Mouse (Mus musculus) MEL (cell line): ENCODE results near the gene Ticam1. TPM values are rescaled to one million over a fixed set of nuclear protein-coding genes. Genes with fewer than 3 reads are reported as not detected.

Experiments
- DNase-seq: peaks from one replicate; pipeline ENCODE4 v3.0.0; 2011; ENCODE audit warnings: low read depth, low spot score
- H3K27ac ChIP-seq: 2 replicates; pipeline ENCODE4 v1.5.1; 2012; ENCODE audit warnings: low read depth, mild to moderate bottlenecking, control low read depth, low read length, moderate library complexity; ENCODE audit not compliant: control insufficient read depth
- H3K27me3 ChIP-seq, 2 experiments: fragments of 150-350 bp in 1 of 2; sonication (generic) in 1 of 2; 2 replicates each; pipeline ENCODE4 v1.6.1; 2012; ENCODE audit warnings: low read length in 2 of 2, mild to moderate bottlenecking in 2 of 2, improper control_type of control experiment in 1 of 2, moderate library complexity in 1 of 2; ENCODE audit not compliant: insufficient read depth in 2 of 2, control insufficient read depth in 1 of 2
- H3K36me3 ChIP-seq, 2 experiments: 2 replicates each; pipeline ENCODE4 v1.6.1; 2012 to 2014; ENCODE audit warnings: low read length in 2 of 2, improper control_type of control experiment in 1 of 2, inconsistent platforms in 1 of 2, mild to moderate bottlenecking in 1 of 2; ENCODE audit not compliant: insufficient read depth in 2 of 2, control insufficient read depth in 1 of 2
- H3K4me1 ChIP-seq, 2 experiments: fragments of 150-350 bp in 1 of 2; sonication (generic) in 1 of 2; 2 replicates each; pipeline ENCODE4 v1.6.1; 2012; ENCODE audit warnings: low read length in 2 of 2, improper control_type of control experiment in 1 of 2, mild to moderate bottlenecking in 1 of 2; ENCODE audit not compliant: insufficient read depth in 2 of 2, control insufficient read depth in 1 of 2
- H3K4me3 ChIP-seq, 2 experiments: fragments of 150-350 bp in 1 of 2; sonication (generic) in 1 of 2; 2 replicates each; pipeline ENCODE4 v1.5.1; 2012; ENCODE audit warnings: low read depth in 2 of 2, low read length in 2 of 2, mild to moderate bottlenecking in 2 of 2, moderate library complexity in 2 of 2, control low read depth in 1 of 2, improper control_type of control experiment in 1 of 2; ENCODE audit not compliant: control insufficient read depth in 1 of 2, insufficient read depth in 1 of 2
- H3K79me2 ChIP-seq: 2 replicates; pipeline ENCODE4 v1.6.1; 2012; ENCODE audit warnings: mild to moderate bottlenecking, low read length, moderate library complexity; ENCODE audit not compliant: control insufficient read depth, poor library complexity, insufficient read depth
- H3K9ac ChIP-seq: 2 replicates; pipeline ENCODE4 v1.6.1; 2012; ENCODE audit warnings: low read depth, mild to moderate bottlenecking, control low read depth, low read length, moderate library complexity; ENCODE audit not compliant: control insufficient read depth, poor library complexity, severe bottlenecking
- H3K9me3 ChIP-seq: fragments of 150-350 bp; sonication (generic); replicated peaks from 2 replicates; pipeline ENCODE4 v1.6.1; 2012; ENCODE audit warnings: mild to moderate bottlenecking, low read length, improper control_type of control experiment, moderate library complexity; ENCODE audit not compliant: insufficient read depth
- BHLHE40 ChIP-seq: IDR thresholded peaks from 2 replicates; pipeline ENCODE4 v1.6.1; 2012; ENCODE audit warnings: low read depth, mild to moderate bottlenecking, inconsistent platforms, low read length, improper control_type of control experiment, borderline replicate concordance
- CHD1 ChIP-seq: IDR thresholded peaks from 2 replicates; pipeline ENCODE4 v1.6.1; 2012; ENCODE audit warnings: low read depth, mild to moderate bottlenecking, inconsistent platforms, low read length, improper control_type of control experiment
- CTCF ChIP-seq, 3 experiments: IDR thresholded peaks in 2 of 3; conservative IDR thresholded peaks in 1 of 3; 2 replicates each; pipeline ENCODE4 v1.5.1; 2011 to 2012; ENCODE audit warnings: low read length in 3 of 3, low read depth in 2 of 3, mild to moderate bottlenecking in 2 of 3, improper control_type of control experiment in 1 of 3, inconsistent platforms in 1 of 3, mixed read lengths in 1 of 3, moderate library complexity in 1 of 3; ENCODE audit not compliant: control insufficient read depth in 1 of 3, insufficient read depth in 1 of 3, poor library complexity in 1 of 3, severe bottlenecking in 1 of 3
- E2F4 ChIP-seq: IDR thresholded peaks from 2 replicates; pipeline ENCODE4 v1.6.1; 2011; ENCODE audit warnings: low read depth, low read length, improper control_type of control experiment, borderline replicate concordance
- ELF1 ChIP-seq: IDR thresholded peaks from 2 replicates; pipeline ENCODE4 v1.6.1; 2014; ENCODE audit warnings: low read depth, mild to moderate bottlenecking, inconsistent platforms, low read length, improper control_type of control experiment, moderate library complexity
- EP300 ChIP-seq, 2 experiments: IDR thresholded peaks; 2 replicates each; pipeline ENCODE4 v1.6.1; 2011; ENCODE audit warnings: improper control_type of control experiment in 2 of 2, low read length in 2 of 2, low read depth in 1 of 2, mild to moderate bottlenecking in 1 of 2
- ETS1 ChIP-seq: IDR thresholded peaks from 2 replicates; pipeline ENCODE4 v1.6.1; 2012; ENCODE audit warnings: low read depth, mild to moderate bottlenecking, inconsistent platforms, low read length, improper control_type of control experiment, moderate library complexity
- GABPA ChIP-seq: IDR thresholded peaks from 2 replicates; pipeline ENCODE4 v1.6.1; 2012; ENCODE audit warnings: low read depth, mild to moderate bottlenecking, inconsistent platforms, low read length, improper control_type of control experiment, moderate library complexity
- GATA1 ChIP-seq: IDR thresholded peaks from 2 replicates; pipeline ENCODE4 v1.6.1; 2011; ENCODE audit warnings: low read depth, low read length, improper control_type of control experiment
- HCFC1 ChIP-seq: IDR thresholded peaks from 2 replicates; pipeline ENCODE4 v1.6.1; 2012; ENCODE audit warnings: low read depth, mild to moderate bottlenecking, inconsistent platforms, low read length, improper control_type of control experiment, moderate library complexity
- KAT2A ChIP-seq: conservative IDR thresholded peaks from 2 replicates; pipeline ENCODE4 v1.6.1; 2012; ENCODE audit warnings: low read depth, low read length, improper control_type of control experiment, inconsistent platforms
- MAFK ChIP-seq: IDR thresholded peaks from 2 replicates; pipeline ENCODE4 v1.6.1; 2011; ENCODE audit warnings: low read depth, mild to moderate bottlenecking, low read length, improper control_type of control experiment, borderline replicate concordance
- MAX ChIP-seq: IDR thresholded peaks from 2 replicates; pipeline ENCODE4 v1.6.1; 2011; ENCODE audit warnings: low read length, improper control_type of control experiment
- MAZ ChIP-seq: IDR thresholded peaks from 2 replicates; pipeline ENCODE4 v1.6.1; 2012; ENCODE audit warnings: low read depth, mild to moderate bottlenecking, inconsistent platforms, low read length, improper control_type of control experiment
- MXI1 ChIP-seq: IDR thresholded peaks from 2 replicates; pipeline ENCODE4 v1.6.1; 2011; ENCODE audit warnings: mild to moderate bottlenecking, low read depth, low read length, improper control_type of control experiment
- MYB ChIP-seq: IDR thresholded peaks from 2 replicates; pipeline ENCODE4 v1.6.1; 2011; ENCODE audit warnings: mild to moderate bottlenecking, low read depth, low read length, improper control_type of control experiment
- POLR2AphosphoS2 ChIP-seq: IDR thresholded peaks from 2 replicates; pipeline ENCODE4 v1.6.1; 2011; ENCODE audit warnings: low read length, improper control_type of control experiment
- RAD21 ChIP-seq: IDR thresholded peaks from 2 replicates; pipeline ENCODE4 v1.6.1; 2011; ENCODE audit warnings: mild to moderate bottlenecking, low read depth, low read length, improper control_type of control experiment
- RCOR1 ChIP-seq: IDR thresholded peaks from 2 replicates; pipeline ENCODE4 v1.6.1; 2012; ENCODE audit warnings: low read depth, mild to moderate bottlenecking, inconsistent platforms, low read length, improper control_type of control experiment
- SIN3A ChIP-seq: IDR thresholded peaks from 2 replicates; pipeline ENCODE4 v1.6.1; 2012; ENCODE audit warnings: low read length, improper control_type of control experiment, inconsistent platforms
- SMC3 ChIP-seq: IDR thresholded peaks from 2 replicates; pipeline ENCODE4 v1.6.1; 2011; ENCODE audit warnings: low read depth, low read length, improper control_type of control experiment
- TCF12 ChIP-seq: IDR thresholded peaks from 2 replicates; pipeline ENCODE4 v1.6.1; 2014; ENCODE audit warnings: low read depth, mild to moderate bottlenecking, inconsistent platforms, low read length, improper control_type of control experiment, moderate library complexity
- USF1 ChIP-seq: IDR thresholded peaks from 2 replicates; pipeline ENCODE4 v1.6.1; 2014; ENCODE audit warnings: low read depth, mild to moderate bottlenecking, inconsistent platforms, low read length, improper control_type of control experiment, moderate library complexity
- ZC3H11A ChIP-seq: IDR thresholded peaks from 2 replicates; pipeline ENCODE4 v1.6.1; 2012; ENCODE audit warnings: low read depth, mild to moderate bottlenecking, inconsistent platforms, low read length, improper control_type of control experiment
- ZNF384 ChIP-seq: IDR thresholded peaks from 2 replicates; pipeline ENCODE4 v1.6.1; 2012; ENCODE audit warnings: low read depth, mild to moderate bottlenecking, inconsistent platforms, low read length, improper control_type of control experiment
- polyA plus RNA-seq, 2 experiments: library from polyadenylated mRNA; stranded (reverse) in 1 of 2; unstranded in 1 of 2; fragments of >175 nt in 1 of 2; fragments of >200 nt in 1 of 2; gene quantifications; 2 replicates each; pipeline versions ENCODE4 v1.2.1 to v1.2.4; 2012; ENCODE audit warnings: low replicate concordance in 2 of 2, low read depth in 1 of 2; ENCODE audit not compliant: insufficient read length in 2 of 2, insufficient read depth in 1 of 2, missing spikeins in 1 of 2
- total RNA-seq: library from RNA; depleted of rRNA; stranded (reverse); fragments of 300-350 nt; gene quantifications from 2 replicates; pipeline ENCODE4 v1.2.3, GENCODE M21; 2012

The Ticam1 gene
- total and polyA plus RNA-seq, 3 experiments = 4.6 to 8.7 TPM; not detected in 1

- no peak for DNase-seq
- peaks cover 39% of the 10 kb centered on the region for H3K79me2 ChIP-seq
- H3K4me3 ChIP-seq = peak overlapping the region in 1 of 2 experiments; percentile 83; a peak in 1 of 4 replicates
- H3K27ac ChIP-seq = no peak overlapping the region
- H3K36me3 ChIP-seq = peaks cover 2 to 9% of the 10 kb centered on the region in 2 experiments
- H3K9me3 ChIP-seq = no peaks in the 10 kb centered on the region
- H3K9ac ChIP-seq = peak overlapping the region; percentile 85
- no peaks in the 10 kb centered on the region for H3K27me3 ChIP-seq
- peaks cover 0 to 15% of the 10 kb centered on the region in 2 experiments; a peak in 2 of 4 replicates for H3K4me1 ChIP-seq
- TF ChIP-seq MXI1 (0 out of 2 replicates have a peak, but pooled peaks have one; percentile 27), SIN3A (0 out of 2 replicates have a peak, but pooled peaks have one; percentile 23), MAFK (no peak)
Measured at GRCm38 (mm10) chr17:56305156-56305555, 28.6 kb upstream of the Ticam1 start.

DNA sequence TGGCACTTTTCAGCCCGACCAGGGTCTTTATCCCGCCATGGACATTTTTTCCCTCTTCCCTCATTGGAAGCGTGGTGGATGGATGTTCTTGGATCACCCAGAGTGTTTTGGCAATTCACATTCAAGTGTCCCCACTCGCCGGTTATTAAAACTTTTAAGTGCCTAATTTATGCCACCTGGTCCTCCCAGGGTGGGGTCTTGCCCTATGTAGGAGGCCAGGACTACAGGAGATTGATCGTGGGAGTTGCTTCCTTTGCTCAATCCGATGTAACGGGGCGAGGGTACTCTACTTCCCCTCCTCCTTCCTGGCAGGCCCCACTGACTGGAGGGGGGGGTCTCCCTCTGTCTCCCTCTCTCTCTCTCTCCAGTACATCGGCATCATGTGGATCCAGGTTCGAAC lies 28.1 kb upstream of the Ticam1 start:
- H3K27me3 ChIP-seq = no peaks in the 10 kb centered on the region
- peak overlapping the region; percentile 46 to 83 for H3K4me3 ChIP-seq
- TF ChIP-seq EP300 (IDR thresholded peaks at IDR 0.05; ENCODE audit: low read depth in 1 of 2, low read length in 2 of 2) (no peak), MAZ (no peak), MYB (no peak), USF1 (no peak), GABPA (no peak), SMC3 (no peak), ELF1 (no peak), HCFC1 (no peak)
- TF ChIP-seq, all 39 proteins: peak for 0
- peak; percentile 23 for DNase-seq
- Histone ChIP-seq H3K36me3 (peaks cover 2 to 9% of the 10 kb centered on the region in 2 experiments), H3K9ac (peak overlapping the region; percentile 85), H3K9me3 (no peaks in the 10 kb centered on the region), H3K4me1 (peaks cover 0 to 15% of the 10 kb centered on the region in 2 experiments; a peak in 2 of 4 replicates), H3K79me2 (peaks cover 39% of the 10 kb centered on the region), H3K27ac (peak overlapping the region; percentile 44)

DNA sequence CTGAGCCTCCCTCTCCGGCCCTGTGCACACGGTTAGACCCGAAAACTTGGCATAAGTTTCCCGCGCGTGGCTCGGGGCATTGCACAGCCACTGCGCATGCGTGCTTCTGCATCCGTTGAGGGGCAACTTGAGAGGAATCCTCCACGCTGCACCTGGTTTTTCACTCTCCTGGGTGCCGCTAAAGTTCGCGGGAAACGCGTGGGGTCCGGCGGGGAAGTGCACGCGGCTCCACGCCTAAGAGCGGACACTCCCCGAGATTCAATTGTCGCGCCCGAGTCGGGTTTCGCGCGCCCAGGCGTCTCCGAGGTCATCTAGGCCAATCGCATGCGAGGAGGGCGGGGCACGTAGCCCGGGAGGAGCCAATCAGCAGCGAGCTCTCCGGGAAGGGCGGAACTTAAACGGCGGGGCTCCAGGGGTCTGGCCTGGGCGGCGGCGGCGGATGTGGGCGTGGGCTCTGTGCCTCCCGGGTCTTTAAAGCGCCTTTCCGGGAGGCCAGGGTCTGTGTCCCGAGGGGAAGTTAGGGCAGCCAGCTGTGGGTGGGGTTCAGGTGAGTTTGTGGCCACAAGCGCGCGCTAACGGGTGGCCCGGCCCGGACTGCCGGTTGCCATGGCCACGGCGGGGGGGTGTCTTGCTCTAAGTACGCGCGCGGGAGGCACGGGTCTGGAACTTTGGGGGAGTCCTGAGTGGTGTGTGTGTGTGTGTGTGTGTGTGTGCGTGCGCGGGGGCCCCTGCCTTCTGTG lies 27.4 kb upstream of the Ticam1 start:
- DNase-seq = peak; percentile 98
- no peaks in the 10 kb centered on the region for H3K9me3 ChIP-seq
- H3K36me3 ChIP-seq = peaks cover 0 to 9% of the 10 kb centered on the region in 2 experiments; a peak in 2 of 4 replicates
- peak overlapping the region; percentile 47 to 89 for H3K4me3 ChIP-seq
- H3K9ac ChIP-seq = peak overlapping the region; percentile 91
- H3K27ac ChIP-seq = peak overlapping the region; percentile 96
- peaks cover 39% of the 10 kb centered on the region for H3K79me2 ChIP-seq
- H3K27me3 ChIP-seq = no peaks in the 10 kb centered on the region
- H3K4me1 ChIP-seq = peaks cover 0 to 15% of the 10 kb centered on the region in 2 experiments; a peak in 2 of 4 replicates
- TF ChIP-seq ZNF384 = no peak
- no peak for TF ChIP-seq SMC3
- TF ChIP-seq POLR2AphosphoS2 = peak; percentile 77
- no peak for TF ChIP-seq RCOR1
- no peak for TF ChIP-seq MYB
- TF ChIP-seq E2F4 = peak; percentile 94
- TF ChIP-seq CTCF (IDR thresholded peaks at IDR 0.05 in 2 of 3, conservative IDR thresholded peaks at IDR 0.05 in 1 of 3; ENCODE audit: control insufficient read depth in 1 of 3, insufficient read depth in 1 of 3, low read depth in 2 of 3, low read length in 3 of 3, poor library complexity in 1 of 3, severe bottlenecking in 1 of 3) = 0 out of 6 replicates have a peak, but pooled peaks of 1 of the 3 experiments have one; percentile 1
- TF ChIP-seq BHLHE40 = no peak
- no peak for TF ChIP-seq CHD1
- TF ChIP-seq ZC3H11A = no peak
- TF ChIP-seq GATA1 = no peak
- peak; percentile 17; the same call in 1 of the 2 replicates for TF ChIP-seq ETS1
- no peak for TF ChIP-seq RAD21
- TF ChIP-seq MAZ = no peak
- no peak for TF ChIP-seq KAT2A
- TF ChIP-seq MAX = peak; percentile 76
- no peak for TF ChIP-seq GABPA
- no peak for TF ChIP-seq TCF12
